Mouse (Mus musculus): ENCODE data around the gene Rilp.
A peak's percentile ranks its signal among the peaks of the same experiment; 100 is the strongest.

DNA sequence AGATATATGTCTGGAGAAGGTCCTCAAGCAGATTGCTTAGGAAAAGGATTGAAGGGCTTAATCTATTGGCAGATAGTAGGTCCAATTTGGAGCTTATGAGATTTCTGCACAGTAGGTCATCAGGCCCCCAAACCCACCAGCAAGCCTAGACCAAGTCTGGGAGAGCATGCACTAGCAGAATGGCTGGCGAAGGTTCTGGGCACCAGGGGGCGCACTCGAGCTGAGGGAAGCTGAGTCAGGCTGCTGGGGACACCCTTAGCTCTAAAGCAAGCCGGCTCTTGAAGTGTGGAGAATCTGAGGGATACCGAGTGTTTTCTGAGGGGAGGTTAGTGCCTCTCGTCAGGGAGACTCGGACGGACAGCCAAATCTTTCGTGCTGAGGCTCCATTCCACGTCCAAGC lies 20.4 kb downstream of the Rilp start:
- peak; percentile 100 for TF ChIP-seq CTCF (IDR thresholded peaks at IDR 0.05; ENCODE audit: low read depth)
- TF ChIP-seq EP300 (IDR thresholded peaks at IDR 0.05; ENCODE audit: low read depth) = no peak

All from liver, embryonic 14.5 days (tissue).